Mouse (Mus musculus): Measurements from ENCODE around the gene Nol12. TPM values are rescaled to one million over a fixed set of nuclear protein-coding genes. Genes with fewer than 3 reads are reported as not detected.

Nol12 gene
- polyA plus RNA-seq, 1 experiment from 2014 or later = 47.4 TPM

GRCm38 (mm10) chr15:78957021-78957420 is 22.3 kb downstream of the Nol12 start:
- no peaks in the 10 kb centered on the region for H3K9me3 ChIP-seq
- ATAC-seq (ENCODE audit: insufficient read depth, low FRiP score, low read depth) = no peak
- no peak overlapping the region for H3K4me2 ChIP-seq

DNA sequence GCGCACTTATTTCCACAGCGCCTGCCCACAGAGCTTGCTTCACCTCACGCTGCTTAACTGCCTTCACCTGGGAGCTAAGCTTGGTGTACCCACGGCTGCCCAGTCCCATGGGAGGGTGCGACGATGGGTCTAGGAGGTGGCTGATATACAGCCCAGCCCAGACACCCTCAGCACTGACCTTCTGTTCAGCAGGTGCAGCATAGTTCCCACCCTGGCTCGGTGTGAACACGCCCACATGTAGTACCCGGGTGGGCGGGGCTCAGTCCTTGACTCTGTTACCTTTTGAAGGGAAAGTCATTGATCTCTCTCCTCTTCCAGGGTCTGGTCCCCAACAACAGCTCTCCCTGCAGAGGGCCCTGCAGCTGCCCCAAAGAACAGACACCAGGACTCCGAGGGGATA is 24.8 kb downstream of the Nol12 start:
- peak; percentile 69; the same call in 1 of the 2 replicates for ATAC-seq (ENCODE audit: insufficient read depth, low FRiP score, low read depth)
- Histone ChIP-seq H3K9me3 (no peaks in the 10 kb centered on the region), H3K27me3 (replicated peaks) (no peaks in the 10 kb centered on the region), H3K9ac (no peak overlapping the region), H3K4me2 (no peak overlapping the region; the same call in 1 of the 2 replicates), H3K4me3 (replicated peaks) (no peak overlapping the region), H3K36me3 (no peaks in the 10 kb centered on the region), H3K27ac (no peak overlapping the region), H3K4me1 (0 out of 2 replicates have a peak, but pooled peaks cover 12% of the 10 kb centered on the region)
- WGBS = 67% methylated on average over 11 of the region's 11 CpGs

More at GRCm38 (mm10) chr15:78957021-78957420, 22.3 kb downstream of the Nol12 start:
- Histone ChIP-seq H3K27me3 (replicated peaks) (no peaks in the 10 kb centered on the region), H3K27ac (no peak overlapping the region), H3K9ac (no peak overlapping the region), H3K36me3 (no peaks in the 10 kb centered on the region), H3K4me1 (0 out of 2 replicates have a peak, but pooled peaks cover 5% of the 10 kb centered on the region), H3K4me3 (replicated peaks) (no peak overlapping the region)
- 48% methylated on average over 15 of the region's 15 CpGs for WGBS

DNA sequence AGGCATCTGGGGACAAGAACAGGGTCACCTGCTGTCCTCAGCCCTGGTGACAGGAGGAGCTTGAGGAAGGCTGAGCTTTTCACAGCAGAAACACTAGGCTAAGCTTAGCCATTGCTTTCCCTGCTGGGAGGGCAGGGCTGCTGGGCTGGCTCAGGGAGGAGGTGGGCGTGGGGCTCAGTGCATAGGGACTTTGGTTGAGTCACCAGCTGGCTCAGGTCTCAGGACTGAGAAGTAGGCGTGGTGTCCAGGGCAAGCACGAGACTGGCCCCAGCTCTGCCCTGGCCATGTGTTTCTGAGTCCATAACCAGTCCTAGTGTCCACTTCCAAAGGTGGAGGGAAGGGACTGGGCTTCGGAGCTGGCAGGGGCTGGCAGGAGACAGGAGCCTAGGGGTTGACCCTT is 25.4 kb downstream of the Nol12 start:
- H3K9ac ChIP-seq = no peak overlapping the region
- H3K4me3 ChIP-seq (replicated peaks) = no peak overlapping the region
- H3K4me2 ChIP-seq = no peak overlapping the region; the same call in 1 of the 2 replicates
- WGBS = 63% methylated on average over 4 of the region's 4 CpGs
- H3K27ac ChIP-seq = no peak overlapping the region
- no peaks in the 10 kb centered on the region for H3K9me3 ChIP-seq
- H3K36me3 ChIP-seq = no peaks in the 10 kb centered on the region
- 0 out of 2 replicates have a peak, but pooled peaks have one; percentile 34 for ATAC-seq (ENCODE audit: insufficient read depth, low FRiP score, low read depth)
- 0 out of 2 replicates have a peak, but pooled peaks cover 12% of the 10 kb centered on the region for H3K4me1 ChIP-seq
- H3K27me3 ChIP-seq (replicated peaks) = no peaks in the 10 kb centered on the region

- no peak overlapping the region for H3K4me3 ChIP-seq (replicated peaks)
- WGBS = 26% methylated on average over 2 of the region's 2 CpGs
- H3K4me1 ChIP-seq = 0 out of 2 replicates have a peak, but pooled peaks cover 6% of the 10 kb centered on the region
- no peaks in the 10 kb centered on the region for H3K27me3 ChIP-seq (replicated peaks)
- H3K9ac ChIP-seq = no peak overlapping the region
- no peak overlapping the region for H3K4me2 ChIP-seq
- no peak for ATAC-seq (ENCODE audit: insufficient read depth, low FRiP score, low read depth)
- H3K36me3 ChIP-seq = no peaks in the 10 kb centered on the region
- no peaks in the 10 kb centered on the region for H3K9me3 ChIP-seq
- no peak overlapping the region for H3K27ac ChIP-seq
Observed at GRCm38 (mm10) chr15:78962885-78963284, 28.2 kb downstream of the Nol12 start.

DNA sequence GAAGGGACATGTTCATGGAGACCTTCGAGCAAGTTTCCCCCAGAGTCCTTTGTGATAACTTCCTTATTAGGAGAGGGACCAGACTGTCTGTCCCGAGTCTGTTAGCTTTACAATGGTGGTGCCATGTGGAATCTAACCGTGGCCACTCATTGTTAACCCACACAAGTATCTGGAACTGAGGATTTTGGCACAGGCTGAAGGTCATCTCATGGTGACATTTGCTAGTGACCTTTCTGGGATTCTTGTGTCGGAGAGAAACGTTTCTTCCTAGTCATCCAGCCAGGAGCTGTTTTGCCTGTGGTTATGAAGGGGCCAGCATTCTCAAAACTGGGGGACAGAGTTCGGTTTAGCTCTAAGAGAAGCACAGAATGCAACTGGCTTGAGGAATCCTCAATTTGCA is 36.9 kb downstream of the Nol12 start:
- Histone ChIP-seq H3K9me3 (no peaks in the 10 kb centered on the region), H3K4me1 (no peaks in the 10 kb centered on the region), H3K4me3 (replicated peaks) (no peak overlapping the region), H3K9ac (no peak overlapping the region), H3K27ac (no peak overlapping the region), H3K36me3 (no peaks in the 10 kb centered on the region), H3K27me3 (replicated peaks) (no peaks in the 10 kb centered on the region), H3K4me2 (no peak overlapping the region)
- WGBS = 73% methylated on average over 6 of the region's 6 CpGs
- ATAC-seq (ENCODE audit: insufficient read depth, low FRiP score, low read depth) = no peak

GRCm38 (mm10) chr15:78973950-78974349 is 39.2 kb downstream of the Nol12 start:
- no peak overlapping the region for H3K4me3 ChIP-seq (replicated peaks)
- H3K36me3 ChIP-seq = no peaks in the 10 kb centered on the region
- no peaks in the 10 kb centered on the region for H3K9me3 ChIP-seq
- no peak for ATAC-seq (ENCODE audit: insufficient read depth, low FRiP score, low read depth)
- no peak overlapping the region for H3K27ac ChIP-seq
- no peak overlapping the region for H3K9ac ChIP-seq
- no peak overlapping the region for H3K4me2 ChIP-seq
- WGBS = 81% methylated on average over 7 of the region's 7 CpGs
- no peaks in the 10 kb centered on the region for H3K27me3 ChIP-seq (replicated peaks)
- peaks cover 7% of the 10 kb centered on the region for H3K4me1 ChIP-seq

GRCm38 (mm10) chr15:78977676-78978159 is 43.0 kb downstream of the Nol12 start:
- Histone ChIP-seq H3K27me3 (replicated peaks) (no peaks in the 10 kb centered on the region), H3K4me2 (no peak overlapping the region), H3K27ac (no peak overlapping the region), H3K9me3 (no peaks in the 10 kb centered on the region), H3K9ac (no peak overlapping the region), H3K4me1 (peaks cover 20% of the 10 kb centered on the region), H3K4me3 (replicated peaks) (no peak overlapping the region), H3K36me3 (no peaks in the 10 kb centered on the region)
- ATAC-seq (ENCODE audit: insufficient read depth, low FRiP score, low read depth) = no peak
- WGBS = 83% methylated on average over 8 of the region's 8 CpGs

DNA sequence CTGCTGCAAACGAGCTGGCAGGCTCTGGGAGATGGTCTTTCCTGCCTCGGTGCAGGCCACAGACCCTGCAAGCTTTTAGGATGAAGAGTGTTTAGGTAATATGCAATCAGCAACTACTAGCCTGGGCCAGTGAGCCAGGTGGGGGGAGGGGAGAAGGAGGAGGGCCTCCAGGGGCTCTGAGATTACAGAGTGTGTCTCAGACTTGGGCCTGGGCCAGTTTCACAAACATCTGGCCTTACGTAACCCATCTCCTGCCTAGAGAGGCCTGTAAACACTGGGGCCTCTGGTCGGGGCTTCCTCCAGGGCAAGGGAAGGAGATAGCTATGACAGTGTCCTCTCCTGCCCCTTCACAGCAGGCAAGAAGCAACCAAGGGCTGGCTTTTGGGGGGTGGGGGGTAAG is 44.1 kb downstream of the Nol12 start:
- H3K9ac ChIP-seq = no peak overlapping the region
- H3K27me3 ChIP-seq (replicated peaks) = no peaks in the 10 kb centered on the region
- no peak overlapping the region for H3K4me3 ChIP-seq (replicated peaks)
- peak; percentile 40; the same call in 1 of the 2 replicates for ATAC-seq (ENCODE audit: insufficient read depth, low FRiP score, low read depth)
- peak overlapping the region; percentile 74 for H3K27ac ChIP-seq
- no peaks in the 10 kb centered on the region for H3K9me3 ChIP-seq
- H3K4me1 ChIP-seq = peaks cover 25% of the 10 kb centered on the region
- no peaks in the 10 kb centered on the region for H3K36me3 ChIP-seq
- H3K4me2 ChIP-seq = peak overlapping the region; percentile 25; the same call in 1 of the 2 replicates
- WGBS = 3% methylated on average over 4 of the region's 4 CpGs

DNA sequence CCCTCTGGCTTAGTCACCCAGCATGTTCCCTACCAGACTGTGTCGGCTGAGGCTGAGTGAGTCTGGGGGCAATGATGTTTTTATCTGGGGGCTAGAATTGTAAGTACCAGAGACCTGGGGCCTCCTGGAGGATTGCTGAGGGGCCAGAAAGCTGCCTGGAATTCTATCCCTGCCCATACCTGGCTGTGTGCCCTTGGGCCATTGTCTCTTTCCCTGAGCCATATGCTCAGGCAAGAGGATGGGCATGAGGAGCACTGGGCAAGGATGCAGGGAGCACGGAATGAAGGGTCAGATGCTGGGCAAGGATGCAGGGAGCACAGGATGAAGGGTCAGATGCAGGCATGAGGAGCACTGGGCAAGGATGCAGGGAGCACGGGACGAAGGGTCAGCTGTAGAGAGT is 45.4 kb downstream of the Nol12 start:
- H3K27ac ChIP-seq = no peak overlapping the region
- no peak overlapping the region for H3K4me3 ChIP-seq (replicated peaks)
- no peak overlapping the region for H3K4me2 ChIP-seq
- no peaks in the 10 kb centered on the region for H3K36me3 ChIP-seq
- H3K9ac ChIP-seq = no peak overlapping the region
- H3K9me3 ChIP-seq = no peaks in the 10 kb centered on the region
- H3K4me1 ChIP-seq = peaks cover 37% of the 10 kb centered on the region
- H3K27me3 ChIP-seq (replicated peaks) = no peaks in the 10 kb centered on the region
- ATAC-seq (ENCODE audit: insufficient read depth, low FRiP score, low read depth) = no peak
- 76% methylated on average over 4 of the region's 4 CpGs for WGBS

- peak; percentile 86 for ATAC-seq (ENCODE audit: insufficient read depth, low FRiP score, low read depth)
- no peaks in the 10 kb centered on the region for H3K9me3 ChIP-seq
- peak overlapping the region; percentile 95 for H3K27ac ChIP-seq
- H3K9ac ChIP-seq = peak overlapping the region; percentile 81
- peaks cover 63% of the 10 kb centered on the region for H3K4me1 ChIP-seq
- H3K27me3 ChIP-seq (replicated peaks) = no peaks in the 10 kb centered on the region
- H3K4me3 ChIP-seq (replicated peaks) = peak overlapping the region; percentile 86
- H3K36me3 ChIP-seq = no peaks in the 10 kb centered on the region
- peak overlapping the region; percentile 87 for H3K4me2 ChIP-seq
- under 1% methylated on average over 65 of the region's 67 CpGs for WGBS
Observed at GRCm38 (mm10) chr15:78982658-78983435, 48.1 kb downstream of the Nol12 start.

GRCm38 (mm10) chr15:78983436-78984285 is 48.9 kb downstream of the Nol12 start:
- H3K27me3 ChIP-seq (replicated peaks) = no peaks in the 10 kb centered on the region
- H3K9me3 ChIP-seq = no peaks in the 10 kb centered on the region
- H3K9ac ChIP-seq = peak overlapping the region; percentile 81
- peak overlapping the region; percentile 95 for H3K27ac ChIP-seq
- peaks cover 58% of the 10 kb centered on the region for H3K4me1 ChIP-seq
- H3K4me2 ChIP-seq = peak overlapping the region; percentile 87
- peak; percentile 61 for ATAC-seq (ENCODE audit: insufficient read depth, low FRiP score, low read depth)
- WGBS = under 1% methylated on average over 21 of the region's 21 CpGs
- peak overlapping the region; percentile 86 for H3K4me3 ChIP-seq (replicated peaks)
- H3K36me3 ChIP-seq = no peaks in the 10 kb centered on the region
